Mouse (Mus musculus): Measurements from ENCODE around the gene Olfr1288. TPM values are rescaled to one million over a fixed set of nuclear protein-coding genes. Genes with fewer than 3 reads are reported as not detected.

Olfr1288 gene
- not detected in 2 replicates for polyA plus RNA-seq (2016; fragmentation: Nextera tagmentation; extraction: Ambion mirVana)

- H3K4me2 ChIP-seq = no peak within 1 kb of the TSS
- H3K9me3 ChIP-seq (replicated peaks) = no peaks in the 10 kb centered on the region
- no peaks in the 10 kb centered on the region for H3K27me3 ChIP-seq (replicated peaks)
- ATAC-seq = no peak
- WGBS (ENCODE audit: insufficient replicate concordance) = 75% methylated on average over 1 of the region's 1 CpGs
- no peak within 1 kb of the TSS for H3K4me3 ChIP-seq
- H3K27ac ChIP-seq = no peak within 1 kb of the TSS
- no peaks in the 10 kb centered on the region for H3K4me1 ChIP-seq
- H3K9ac ChIP-seq = no peak within 1 kb of the TSS
- no peaks in the 10 kb centered on the region for H3K36me3 ChIP-seq
Observed at GRCm38 (mm10) chr2:111473801-111474200, at the start of gene Olfr1288. Olfr1288 (plus strand) TSS chr2:111474101.

GRCm38 (mm10) chr2:111448842-111449241, 25.1 kb upstream of the Olfr1288 start, which contains the start of gene Olfr1287:
Olfr1287 (plus strand) TSS chr2:111449142.
- Histone ChIP-seq H3K36me3 (no peaks in the 10 kb centered on the region), H3K27ac (no peak within 1 kb of the TSS), H3K4me2 (no peak within 1 kb of the TSS), H3K4me3 (no peak within 1 kb of the TSS), H3K4me1 (no peaks in the 10 kb centered on the region), H3K9me3 (replicated peaks) (no peaks in the 10 kb centered on the region), H3K27me3 (replicated peaks) (no peaks in the 10 kb centered on the region), H3K9ac (no peak within 1 kb of the TSS)
- ATAC-seq = no peak
- WGBS (ENCODE audit: insufficient replicate concordance) = 52% methylated on average over 1 of the region's 1 CpGs

- WGBS (ENCODE audit: insufficient replicate concordance) = 63% methylated on average over 1 of the region's 1 CpGs
- Histone ChIP-seq H3K4me1 (no peaks in the 10 kb centered on the region), H3K4me2 (no peak within 1 kb of the TSS), H3K9ac (no peak within 1 kb of the TSS), H3K27ac (no peak within 1 kb of the TSS), H3K36me3 (no peaks in the 10 kb centered on the region), H3K4me3 (no peak within 1 kb of the TSS), H3K27me3 (replicated peaks) (no peaks in the 10 kb centered on the region), H3K9me3 (replicated peaks) (no peaks in the 10 kb centered on the region)
- ATAC-seq = no peak
Observed at GRCm38 (mm10) chr2:111480519-111480918, 6.6 kb downstream of the Olfr1288 start, which contains the start of gene Olfr1289. Olfr1289 (plus strand) TSS chr2:111480819.

- H3K9ac ChIP-seq = no peak within 1 kb of the TSS
- 52% methylated on average over 5 of the region's 5 CpGs for WGBS (ENCODE audit: insufficient replicate concordance)
- H3K9me3 ChIP-seq (replicated peaks) = no peaks in the 10 kb centered on the region
- H3K4me1 ChIP-seq = no peaks in the 10 kb centered on the region
- no peaks in the 10 kb centered on the region for H3K27me3 ChIP-seq (replicated peaks)
- no peak within 1 kb of the TSS for H3K27ac ChIP-seq
- H3K36me3 ChIP-seq = no peaks in the 10 kb centered on the region
- no peak within 1 kb of the TSS for H3K4me3 ChIP-seq
- H3K4me2 ChIP-seq = no peak within 1 kb of the TSS
- no peak for ATAC-seq
Observed at GRCm38 (mm10) chr2:111493729-111494128, 19.8 kb downstream of the Olfr1288 start, which contains the start of gene Olfr1290. Olfr1290 (minus strand) TSS chr2:111493829.

GRCm38 (mm10) chr2:111496880-111497279, 23.0 kb downstream of the Olfr1288 start, which contains the start of gene Olfr1291-ps1:
Olfr1291-ps1 (plus strand) TSS chr2:111497180.
- Histone ChIP-seq H3K4me3 (no peak within 1 kb of the TSS), H3K36me3 (no peaks in the 10 kb centered on the region), H3K27ac (no peak within 1 kb of the TSS), H3K27me3 (replicated peaks) (no peaks in the 10 kb centered on the region), H3K9me3 (replicated peaks) (no peaks in the 10 kb centered on the region), H3K4me1 (no peaks in the 10 kb centered on the region), H3K9ac (no peak within 1 kb of the TSS), H3K4me2 (no peak within 1 kb of the TSS)
- WGBS (ENCODE audit: insufficient replicate concordance) = 74% methylated on average over 3 of the region's 3 CpGs
- no peak for ATAC-seq

- ATAC-seq = no peak
- 69% methylated on average over 10 of the region's 10 CpGs for WGBS (ENCODE audit: insufficient replicate concordance)
- no peaks in the 10 kb centered on the region for H3K27me3 ChIP-seq (replicated peaks)
- no peak overlapping the region for H3K27ac ChIP-seq
- H3K9ac ChIP-seq = no peak overlapping the region
- H3K4me3 ChIP-seq = no peak overlapping the region
- no peak overlapping the region for H3K4me2 ChIP-seq
- H3K4me1 ChIP-seq = no peaks in the 10 kb centered on the region
- 0 out of 2 replicates have a peak, but pooled peaks cover 5% of the 10 kb centered on the region for H3K9me3 ChIP-seq (replicated peaks)
- no peaks in the 10 kb centered on the region for H3K36me3 ChIP-seq
Observed at GRCm38 (mm10) chr2:111517451-111517850, 43.5 kb downstream of the Olfr1288 start.

GRCm38 (mm10) chr2:111524903-111525302, 51.0 kb downstream of the Olfr1288 start, which contains the start of gene Olfr1293-ps:
Olfr1293-ps (plus strand) TSS chr2:111525203.
- Histone ChIP-seq H3K27ac (no peak within 1 kb of the TSS), H3K9ac (no peak within 1 kb of the TSS), H3K4me3 (no peak within 1 kb of the TSS), H3K4me2 (no peak within 1 kb of the TSS), H3K36me3 (no peaks in the 10 kb centered on the region), H3K4me1 (no peaks in the 10 kb centered on the region), H3K27me3 (replicated peaks) (no peaks in the 10 kb centered on the region), H3K9me3 (replicated peaks) (0 out of 2 replicates have a peak, but pooled peaks cover under 1% of the 10 kb centered on the region)
- WGBS (ENCODE audit: insufficient replicate concordance) = 60% methylated on average over 1 of the region's 1 CpGs
- no peak for ATAC-seq

Other genes starting within 250 kb of the Olfr1288 start
- not detected in 2 replicates for gene 4930430A15Rik, start 244.5 kb upstream of the Olfr1288 start, polyA plus RNA-seq (2016; fragmentation: Nextera tagmentation; extraction: Ambion mirVana)
- gene Olfr1275, start 238.8 kb upstream of the Olfr1288 start, polyA plus RNA-seq (2016; fragmentation: Nextera tagmentation; extraction: Ambion mirVana) = not detected in 2 replicates
- not detected in 2 replicates for gene Olfr1276, start 219.6 kb upstream of the Olfr1288 start, polyA plus RNA-seq (2016; fragmentation: Nextera tagmentation; extraction: Ambion mirVana)
- not detected in 2 replicates for gene Olfr1277, start 200.0 kb upstream of the Olfr1288 start, polyA plus RNA-seq (2016; fragmentation: Nextera tagmentation; extraction: Ambion mirVana)
- not detected in 2 replicates for gene Olfr1278, start 184.0 kb upstream of the Olfr1288 start, polyA plus RNA-seq (2016; fragmentation: Nextera tagmentation; extraction: Ambion mirVana)
- gene Olfr1279, start 173.5 kb upstream of the Olfr1288 start, polyA plus RNA-seq (2016; fragmentation: Nextera tagmentation; extraction: Ambion mirVana) = not detected in 2 replicates
- not detected in 2 replicates for gene Olfr1280, start 160.1 kb upstream of the Olfr1288 start, polyA plus RNA-seq (2016; fragmentation: Nextera tagmentation; extraction: Ambion mirVana)
- gene Olfr1281, start 147.6 kb upstream of the Olfr1288 start, polyA plus RNA-seq (2016; fragmentation: Nextera tagmentation; extraction: Ambion mirVana) = not detected in 2 replicates
- gene Olfr1282, start 138.0 kb upstream of the Olfr1288 start, polyA plus RNA-seq (2016; fragmentation: Nextera tagmentation; extraction: Ambion mirVana) = not detected in 2 replicates
- not detected in 2 replicates for gene Olfr1283, start 107.3 kb upstream of the Olfr1288 start, polyA plus RNA-seq (2016; fragmentation: Nextera tagmentation; extraction: Ambion mirVana)
- not detected in 2 replicates for gene Olfr1284, start 98.6 kb upstream of the Olfr1288 start, polyA plus RNA-seq (2016; fragmentation: Nextera tagmentation; extraction: Ambion mirVana)
- gene Olfr1286, start 51.0 kb upstream of the Olfr1288 start, polyA plus RNA-seq (2016; fragmentation: Nextera tagmentation; extraction: Ambion mirVana) = not detected in 2 replicates
- not detected in 2 replicates for gene Olfr1287, start 25.0 kb upstream of the Olfr1288 start, polyA plus RNA-seq (2016; fragmentation: Nextera tagmentation; extraction: Ambion mirVana)
- not detected in 2 replicates for gene Olfr1289, start 6.7 kb downstream of the Olfr1288 start, polyA plus RNA-seq (2016; fragmentation: Nextera tagmentation; extraction: Ambion mirVana)
- not detected in 2 replicates for gene Olfr1290, start 19.7 kb downstream of the Olfr1288 start, polyA plus RNA-seq (2016; fragmentation: Nextera tagmentation; extraction: Ambion mirVana)
- not detected in 2 replicates for gene Olfr1291-ps1, start 23.1 kb downstream of the Olfr1288 start, polyA plus RNA-seq (2016; fragmentation: Nextera tagmentation; extraction: Ambion mirVana)
- gene Olfr1293-ps, start 51.1 kb downstream of the Olfr1288 start, polyA plus RNA-seq (2016; fragmentation: Nextera tagmentation; extraction: Ambion mirVana) = not detected in 2 replicates
- gene Olfr1294, start 66.2 kb downstream of the Olfr1288 start, polyA plus RNA-seq (2016; fragmentation: Nextera tagmentation; extraction: Ambion mirVana) = not detected in 2 replicates
- not detected in 2 replicates for gene Olfr1295, start 95.6 kb downstream of the Olfr1288 start, polyA plus RNA-seq (2016; fragmentation: Nextera tagmentation; extraction: Ambion mirVana)
- not detected in 2 replicates for gene Olfr1297, start 152.4 kb downstream of the Olfr1288 start, polyA plus RNA-seq (2016; fragmentation: Nextera tagmentation; extraction: Ambion mirVana)
- gene Olfr1298, start 175.1 kb downstream of the Olfr1288 start, polyA plus RNA-seq (2016; fragmentation: Nextera tagmentation; extraction: Ambion mirVana) = not detected in 2 replicates
- not detected in 2 replicates for gene Olfr1299, start 187.3 kb downstream of the Olfr1288 start, polyA plus RNA-seq (2016; fragmentation: Nextera tagmentation; extraction: Ambion mirVana)